Mouse (Mus musculus) lung, postnatal 0 days (tissue): ENCODE results near the gene Dcpp1.

ENCODE experiments used
- CTCF ChIP-seq: IDR thresholded peaks from 2 replicates; pipeline ENCODE4 v1.5.1; 2016; ENCODE audit warnings: antibody characterized with exemption, mild to moderate bottlenecking
- EP300 ChIP-seq: IDR thresholded peaks from 2 replicates; pipeline ENCODE4 v1.6.1; 2016; ENCODE audit warnings: antibody characterized with exemption, mild to moderate bottlenecking, control low read depth

GRCm38 (mm10) chr17:23836006-23836575 is 44.6 kb upstream of the Dcpp1 start, which contains the start of gene Prss33:
- TF ChIP-seq CTCF (no peak), EP300 (no peak)
